Mouse (Mus musculus) lung, postnatal 0 days (tissue): Measurements from ENCODE around the gene Ms4a6c.
"Not testable (repeated sequence)": the region's sequence is repeated elsewhere in the genome, so short reads cannot be mapped to it uniquely, and the experiment has no call there.

Experiments used
- CTCF ChIP-seq: IDR thresholded peaks from 2 replicates; pipeline ENCODE4 v1.5.1; 2016; ENCODE audit warnings: antibody characterized with exemption, mild to moderate bottlenecking
- EP300 ChIP-seq: IDR thresholded peaks from 2 replicates; pipeline ENCODE4 v1.6.1; 2016; ENCODE audit warnings: antibody characterized with exemption, mild to moderate bottlenecking, control low read depth

GRCm38 (mm10) chr19:11518356-11518755 is 49.2 kb downstream of the Ms4a6c start:
- TF ChIP-seq CTCF, EP300: not testable (repeated sequence)
